14 mouse cellular contexts compared by ENCODE assay signal in genomic region chr2:157791528-157792162, GRCm38 (mm10). TPM values are rescaled to one million over a fixed set of nuclear protein-coding genes. Genes with fewer than 3 reads are reported as not detected.
A peak's percentile ranks its signal among the peaks of the same experiment; 100 is the strongest.
DNase-seq lines count a peak whose midpoint lies in the region; ATAC-seq lines count a peak whose summit lies in the region.
"Had no signal": no experiment of that assay in that cellular context is flagged by ENCODE, and none has a peak within 500 bp of the region (broad histone marks: within the 10 kb centered on the region; RNA-seq: fewer than 3 reads in every experiment).

No protein-coding gene starts in this region.

- H3K27ac ChIP-seq in kidney, embryonic 16.5 days (ENCODE audit: low read length), result no peak overlapping the region
- H3K27ac ChIP-seq: liver, embryonic 13.5 days had no signal

- 46% methylated on average over 14 of the region's 14 CpGs for WGBS in kidney, embryonic 16.5 days

- 0 out of 2 replicates have a peak, but pooled peaks have one; percentile 39 for ATAC-seq in kidney, embryonic 16.5 days (ENCODE audit: low FRiP score, low TSS enrichment)
- ATAC-seq: intestine, postnatal 0 days had no signal

- H3K4me3 ChIP-seq in kidney, embryonic 16.5 days (ENCODE audit: low read length), result no peak overlapping the region
- H3K4me3 ChIP-seq: liver, embryonic 13.5 days had no signal

- H3K9me3 ChIP-seq in kidney, embryonic 16.5 days (ENCODE audit: low read length), result no peaks in the 10 kb centered on the region
- H3K9me3 ChIP-seq: liver, embryonic 13.5 days had no signal

- no peak overlapping the region for H3K4me2 ChIP-seq in kidney, embryonic 16.5 days (replicated peaks; ENCODE audit: low read depth, low read length)
- H3K4me2 ChIP-seq: liver, embryonic 13.5 days had no signal

- peaks cover 8% of the 10 kb centered on the region for H3K4me1 ChIP-seq in kidney, embryonic 16.5 days (ENCODE audit: insufficient read depth, low read length)

- H3K27me3 ChIP-seq in kidney, embryonic 16.5 days (ENCODE audit: insufficient read depth, low read length), result no peaks in the 10 kb centered on the region
- H3K27me3 ChIP-seq: liver, embryonic 13.5 days had no signal

- H3K36me3 ChIP-seq in kidney, embryonic 16.5 days (ENCODE audit: insufficient read depth, low read length), result no peaks in the 10 kb centered on the region

- DNase-seq in cerebellum, postnatal 10 days, result peak; percentile 69 to 77
- no peak for DNase-seq in cerebellum, adult 18-20 months
- DNase-seq in kidney, adult 11 months, result no peak
- peak; percentile 45 for DNase-seq in mesoderm, embryonic 11.5 days (ENCODE audit: low read depth, low spot score)
- peak; percentile 68 for DNase-seq in retina, embryonic 14.5 days (ENCODE audit: low spot score)
- DNase-seq in adrenal gland, postnatal 14 days, result no peak
- no peak for DNase-seq in heart, postnatal 10 days
- DNase-seq: adrenal gland, adult 8-10 months; layer of hippocampus, adult 9-11 months; liver, embryonic 13.5 days; lung, postnatal 14 days; spleen, adult 18-20 months had no signal

- intact Hi-C loops in heart, postnatal 10 days (cut with DNase I), result no loop called here

- no peak overlapping the region for H3K9ac ChIP-seq in kidney, embryonic 16.5 days (replicated peaks; ENCODE audit: low read length)
- H3K9ac ChIP-seq: liver, embryonic 13.5 days had no signal

RNA-seq across cellular contexts. Expression of gene Ctnnbl1, which starts 54.4 kb away (rescaled TPM):
- polyA plus RNA-seq in kidney, embryonic 16.5 days (2015; fragmentation: Nextera tagmentation; extraction: Ambion mirVana), result 71.6 and 72.0 TPM in 2 replicates
- 18.4 and 20.5 TPM in 2 replicates for total RNA-seq in adrenal gland, postnatal 14 days (2021)
- 10 to 100 TPM; 14.0 to 14.7 TPM for total RNA-seq in heart, postnatal 10 days (2021)

Comparison
In these comparisons a context has a peak if more than half of its experiments do, and no peak if none do; other contexts are left out.
1. DNase-seq: peak in cerebellum, postnatal 10 days (2 of 2), mesoderm, embryonic 11.5 days (single experiment) and retina, embryonic 14.5 days (single experiment); none in cerebellum, adult 18-20 months (0 of 2), kidney, adult 11 months (single experiment), adrenal gland, postnatal 14 days (single experiment) and heart, postnatal 10 days (0 of 2).